11 mouse cellular contexts compared by ENCODE assay signal in genomic region chr9:101266043-101266442, GRCm38 (mm10). TPM values are rescaled to one million over a fixed set of nuclear protein-coding genes. Genes with fewer than 3 reads are reported as not detected.
DNase-seq lines count a peak whose midpoint lies in the region; ATAC-seq lines count a peak whose summit lies in the region.
"Had no signal": no experiment of that assay in that cellular context is flagged by ENCODE, and none has a peak within 500 bp of the region (broad histone marks: within the 10 kb centered on the region; RNA-seq: fewer than 3 reads in every experiment).

No protein-coding gene starts in this region.

- no peak overlapping the region for H3K4me2 ChIP-seq in intestine, embryonic 16.5 days (ENCODE audit: low read depth, low read length)
- no peak overlapping the region for H3K4me2 ChIP-seq in intestine, embryonic 15.5 days (replicated peaks)
- peak overlapping the region; percentile 19 for H3K4me2 ChIP-seq in embryonic facial prominence, embryonic 14.5 days (ENCODE audit: low read depth, low read length)
- 0 out of 2 replicates have a peak overlapping the region, but pooled peaks have one; percentile 4 for H3K4me2 ChIP-seq in neural tube, embryonic 14.5 days (ENCODE audit: low read depth, low read length)
- H3K4me2 ChIP-seq: limb, embryonic 12.5 days had no signal

- ATAC-seq in intestine, embryonic 16.5 days: peak; percentile 54
- ATAC-seq in intestine, embryonic 15.5 days: no peak
- 0 out of 2 replicates have a peak, but pooled peaks have one; percentile 5 for ATAC-seq in embryonic facial prominence, embryonic 14.5 days (ENCODE audit: low read depth)
- no peak for ATAC-seq in neural tube, embryonic 14.5 days (ENCODE audit: low read depth)

- H3K4me1 ChIP-seq in intestine, embryonic 16.5 days (ENCODE audit: control insufficient read depth, insufficient read depth, low read length): peaks cover 3% of the 10 kb centered on the region; the same call in 1 of the 2 replicates
- H3K4me1 ChIP-seq in intestine, embryonic 15.5 days (replicated peaks): 0 out of 2 replicates have a peak, but pooled peaks cover 4% of the 10 kb centered on the region
- H3K4me1 ChIP-seq in embryonic facial prominence, embryonic 14.5 days (ENCODE audit: control insufficient read depth, insufficient read depth, low read length): peaks cover 12% of the 10 kb centered on the region
- H3K4me1 ChIP-seq in neural tube, embryonic 14.5 days (ENCODE audit: control insufficient read depth, insufficient read depth, low read length): peaks cover 2% of the 10 kb centered on the region; the same call in 1 of the 2 replicates

- peak; percentile 19 for DNase-seq in embryonic facial prominence, embryonic 14.5 days (ENCODE audit: low spot score)
- peak; percentile 76 for DNase-seq in kidney, adult 9 months
- DNase-seq in spleen, postnatal 36 days (ENCODE audit: low spot score in 2 of 2): no peak
- DNase-seq in layer of hippocampus, adult 9-10 months (ENCODE audit: low spot score): no peak
- DNase-seq in natural killer cell, adult 2 months (ENCODE audit: low spot score in 2 of 2): no peak
- DNase-seq: gastrocnemius, postnatal 14 days; thymus, postnatal 14 days had no signal

- H3K36me3 ChIP-seq in intestine, embryonic 16.5 days (ENCODE audit: control insufficient read depth, insufficient read depth, low read length): no peaks in the 10 kb centered on the region
- H3K36me3 ChIP-seq in intestine, embryonic 15.5 days: no peaks in the 10 kb centered on the region
- no peaks in the 10 kb centered on the region for H3K36me3 ChIP-seq in embryonic facial prominence, embryonic 14.5 days (ENCODE audit: control insufficient read depth, insufficient read depth, low read length)
- no peaks in the 10 kb centered on the region for H3K36me3 ChIP-seq in neural tube, embryonic 14.5 days (ENCODE audit: control insufficient read depth, insufficient read depth, low read length)
- H3K36me3 ChIP-seq: limb, embryonic 12.5 days had no signal

- H3K27me3 ChIP-seq in intestine, embryonic 16.5 days (replicated peaks; ENCODE audit: control insufficient read depth, insufficient read depth, low read length): no peaks in the 10 kb centered on the region
- no peaks in the 10 kb centered on the region for H3K27me3 ChIP-seq in intestine, embryonic 15.5 days (replicated peaks)
- H3K27me3 ChIP-seq in embryonic facial prominence, embryonic 14.5 days (replicated peaks; ENCODE audit: control insufficient read depth, insufficient read depth, low read length): no peaks in the 10 kb centered on the region
- H3K27me3 ChIP-seq in neural tube, embryonic 14.5 days (ENCODE audit: control insufficient read depth, insufficient read depth, low read length): no peaks in the 10 kb centered on the region
- H3K27me3 ChIP-seq: limb, embryonic 12.5 days had no signal

- WGBS in intestine, embryonic 16.5 days: 67% methylated on average over 8 of the region's 8 CpGs
- 71% methylated on average over 8 of the region's 8 CpGs for WGBS in intestine, embryonic 15.5 days
- 44% methylated on average over 8 of the region's 8 CpGs for WGBS in embryonic facial prominence, embryonic 14.5 days
- 66% methylated on average over 8 of the region's 8 CpGs for WGBS in neural tube, embryonic 14.5 days

- H3K9me3 ChIP-seq in intestine, embryonic 16.5 days (ENCODE audit: control insufficient read depth, low read length): no peaks in the 10 kb centered on the region
- no peaks in the 10 kb centered on the region for H3K9me3 ChIP-seq in intestine, embryonic 15.5 days
- 0 out of 2 replicates have a peak, but pooled peaks cover 3% of the 10 kb centered on the region for H3K9me3 ChIP-seq in embryonic facial prominence, embryonic 14.5 days (ENCODE audit: control insufficient read depth, low read length)
- H3K9me3 ChIP-seq in neural tube, embryonic 14.5 days (ENCODE audit: control insufficient read depth, low read length): no peaks in the 10 kb centered on the region
- H3K9me3 ChIP-seq: limb, embryonic 12.5 days had no signal

- H3K9ac ChIP-seq in intestine, embryonic 16.5 days (ENCODE audit: low read depth, low read length): no peak overlapping the region
- no peak overlapping the region for H3K9ac ChIP-seq in intestine, embryonic 15.5 days
- H3K9ac ChIP-seq in embryonic facial prominence, embryonic 14.5 days (ENCODE audit: low read depth, low read length): 0 out of 2 replicates have a peak overlapping the region, but pooled peaks have one; percentile 15
- H3K9ac ChIP-seq in neural tube, embryonic 14.5 days (replicated peaks; ENCODE audit: low read depth, low read length): no peak overlapping the region
- H3K9ac ChIP-seq: limb, embryonic 12.5 days had no signal

- no peak overlapping the region for H3K27ac ChIP-seq in intestine, embryonic 16.5 days (ENCODE audit: low read length)
- H3K27ac ChIP-seq in intestine, embryonic 15.5 days: no peak overlapping the region
- peak overlapping the region; percentile 24; the same call in 1 of the 2 replicates for H3K27ac ChIP-seq in embryonic facial prominence, embryonic 14.5 days (replicated peaks; ENCODE audit: low read depth, low read length)
- H3K27ac ChIP-seq in neural tube, embryonic 14.5 days (ENCODE audit: low read depth, low read length): peak overlapping the region; percentile 55
- H3K27ac ChIP-seq: limb, embryonic 12.5 days had no signal

- no peak overlapping the region for H3K4me3 ChIP-seq in intestine, embryonic 16.5 days (ENCODE audit: low read length)
- no peak overlapping the region for H3K4me3 ChIP-seq in intestine, embryonic 15.5 days (replicated peaks)
- H3K4me3 ChIP-seq in embryonic facial prominence, embryonic 14.5 days (ENCODE audit: low read depth, low read length): no peak overlapping the region
- no peak overlapping the region for H3K4me3 ChIP-seq in neural tube, embryonic 14.5 days (ENCODE audit: low read depth, low read length)
- H3K4me3 ChIP-seq: limb, embryonic 12.5 days had no signal

RNA-seq across cellular contexts. Expression of gene Ppp2r3a, which starts 14.4 kb away (rescaled TPM):
- 7.4 and 8.1 TPM in 2 replicates for polyA plus RNA-seq in intestine, embryonic 16.5 days (2015; fragmentation: Nextera tagmentation; extraction: Ambion mirVana)
- 9.0 and 9.8 TPM in 2 replicates for polyA plus RNA-seq in intestine, embryonic 15.5 days (2015; fragmentation: Nextera tagmentation; extraction: Ambion mirVana)
- 25.3 and 29.8 TPM in 2 replicates for polyA plus RNA-seq in embryonic facial prominence, embryonic 14.5 days (2014; fragmentation: Nextera tagmentation; extraction: Ambion mirVana)
- 39.1 and 40.2 TPM in 2 replicates for polyA plus RNA-seq in neural tube, embryonic 14.5 days (2014; fragmentation: Nextera tagmentation; extraction: Ambion mirVana)

Comparison
In these comparisons a context has a peak if more than half of its experiments do, and no peak if none do; other contexts are left out.
1. ATAC-seq: peak in intestine, embryonic 16.5 days (single experiment) and embryonic facial prominence, embryonic 14.5 days (single experiment); none in intestine, embryonic 15.5 days (single experiment) and neural tube, embryonic 14.5 days (single experiment).
2. H3K27ac ChIP-seq: peak in embryonic facial prominence, embryonic 14.5 days (single experiment) and neural tube, embryonic 14.5 days (single experiment); none in intestine, embryonic 16.5 days (single experiment) and intestine, embryonic 15.5 days (single experiment).
3. H3K4me2 ChIP-seq: peak in embryonic facial prominence, embryonic 14.5 days (single experiment) and neural tube, embryonic 14.5 days (single experiment); none in intestine, embryonic 16.5 days (single experiment) and intestine, embryonic 15.5 days (single experiment).
4. DNase-seq: peak in embryonic facial prominence, embryonic 14.5 days (single experiment) and kidney, adult 9 months (single experiment); none in spleen, postnatal 36 days (0 of 2), layer of hippocampus, adult 9-10 months (single experiment) and natural killer cell, adult 2 months (0 of 2).